Mouse (Mus musculus): Measurements from ENCODE around the gene Mrgprg.

- no peak for TF ChIP-seq POLR2A (IDR thresholded peaks at IDR 0.05; ENCODE audit: control insufficient read depth, low read depth, low read length)
- no peak for TF ChIP-seq CTCF (IDR thresholded peaks at IDR 0.05; ENCODE audit: control insufficient read depth, insufficient read depth, insufficient replicate concordance, low read depth, low read length)
Observed at GRCm38 (mm10) chr7:143757696-143758095, 9.1 kb downstream of the Mrgprg start.

Measured in testis, adult 2 months (tissue).